Mouse (Mus musculus) T-helper 1 cell (primary cell): ENCODE measurements at regions not wholly inside any gene's neighbourhood (a gene's known extent, or its start where the extent isn't known, plus 50 kb on each side); places are given as distances from the start of the nearest gene placed in this dataset.

ENCODE experiments used
- in situ Hi-C: fragments of 300-600 bp; cut with MboI, MseI; formaldehyde crosslinking; loops from one replicate; pipeline ENCODE4 v1.15.1; 2025; ENCODE audit warnings: high pct_unique_total_duplicates

DNA sequence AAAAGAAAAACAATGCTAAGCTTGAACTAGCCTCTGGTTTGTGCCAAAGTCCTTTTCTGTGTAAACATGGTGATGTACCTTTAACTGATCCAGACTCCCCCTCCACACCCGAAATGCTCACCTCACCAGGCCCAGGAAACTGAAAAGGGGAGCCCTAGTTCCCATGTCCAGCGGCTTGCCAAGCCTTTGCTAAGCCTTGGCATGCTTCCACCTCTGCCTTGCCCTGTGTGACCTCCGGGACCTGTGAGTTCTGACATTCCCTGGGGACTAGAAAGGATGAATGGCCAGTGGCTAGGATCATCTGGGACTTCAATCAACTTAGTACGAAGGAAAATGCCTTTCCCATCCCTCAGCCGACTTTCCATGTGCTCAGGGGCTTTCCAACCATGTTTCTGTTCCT, 184.2 kb downstream of the Foxo1 start:
- in situ Hi-C loops, result no loop called here

DNA sequence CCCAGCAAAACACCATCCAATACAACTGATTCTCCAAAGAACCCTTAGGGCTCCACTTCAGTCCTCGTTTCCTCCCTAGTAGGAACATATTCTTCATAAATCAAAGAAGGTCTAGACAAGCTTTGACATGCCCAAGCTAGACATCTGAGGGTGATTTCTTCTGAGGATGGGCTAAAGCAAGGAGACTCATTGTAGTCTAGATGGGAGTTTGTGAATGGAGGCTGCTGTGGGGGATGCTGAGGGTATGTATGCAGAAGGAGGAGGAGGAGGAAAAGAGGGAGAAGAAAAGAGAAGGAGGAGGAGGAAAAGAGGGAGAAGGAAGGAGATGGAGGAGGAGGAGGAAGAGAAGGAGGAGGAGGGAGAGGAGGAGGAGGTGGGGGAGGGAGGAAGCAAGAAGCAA, 178.9 kb downstream of the Foxo1 start:
- in situ Hi-C loops, result no loop called here

DNA sequence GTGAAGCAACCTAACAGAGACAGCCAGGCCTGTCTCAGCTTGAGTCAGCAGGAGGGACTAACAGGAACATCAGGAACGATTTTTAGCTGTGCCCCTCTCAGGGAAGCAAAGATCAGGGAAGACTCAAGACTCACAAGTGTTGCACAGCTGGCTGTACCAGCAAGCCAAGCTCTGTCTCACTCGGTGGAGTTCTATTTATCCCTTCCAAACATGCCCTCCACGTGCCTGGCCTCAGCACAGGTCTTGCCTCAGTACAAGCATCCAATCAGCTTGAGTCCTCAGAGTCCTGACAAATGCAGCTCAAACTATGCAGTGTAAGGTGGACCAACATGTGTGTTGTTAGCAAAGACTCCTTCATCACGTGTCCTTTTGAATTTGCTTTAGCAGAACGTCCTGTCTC, 178.4 kb downstream of the Foxo1 start:
- in situ Hi-C loops, result no loop called here

DNA sequence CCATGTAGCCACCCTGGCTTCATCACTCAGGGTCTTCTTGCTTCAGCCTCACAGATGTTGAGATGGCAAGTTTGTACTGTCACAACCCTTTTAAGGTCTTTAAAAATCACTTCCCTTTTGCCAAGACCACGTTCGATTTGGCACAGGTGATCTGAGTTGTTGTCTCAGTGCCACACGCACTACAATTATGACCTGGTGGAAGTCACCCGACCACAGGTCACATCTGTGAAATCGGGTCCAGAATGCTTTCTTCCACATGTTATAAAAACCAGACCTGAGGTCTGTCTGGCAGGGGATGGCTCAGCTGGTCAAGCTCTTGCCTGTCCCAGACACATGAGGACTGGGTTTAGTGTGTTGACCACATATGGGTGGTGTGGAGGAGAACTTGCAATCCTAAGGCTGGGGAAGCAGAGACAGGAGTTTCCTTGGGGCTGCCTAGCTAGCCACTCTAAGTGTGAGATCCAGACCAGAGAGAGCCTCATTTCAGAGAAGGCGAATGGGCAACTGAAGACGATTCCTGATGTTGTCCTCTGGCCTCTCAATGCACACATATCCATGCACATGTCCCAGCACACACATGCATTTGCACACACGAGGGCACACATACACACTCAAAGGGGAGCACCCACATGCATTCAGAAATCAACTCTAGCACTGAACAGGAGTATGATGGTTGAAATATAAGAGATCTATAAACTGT, 176.4 kb downstream of the Foxo1 start:
- in situ Hi-C loops, result loop anchor here (5.0 kb wide), 1 partner anchor 88 kb away; no protein-coding TSS in a partner anchor

DNA sequence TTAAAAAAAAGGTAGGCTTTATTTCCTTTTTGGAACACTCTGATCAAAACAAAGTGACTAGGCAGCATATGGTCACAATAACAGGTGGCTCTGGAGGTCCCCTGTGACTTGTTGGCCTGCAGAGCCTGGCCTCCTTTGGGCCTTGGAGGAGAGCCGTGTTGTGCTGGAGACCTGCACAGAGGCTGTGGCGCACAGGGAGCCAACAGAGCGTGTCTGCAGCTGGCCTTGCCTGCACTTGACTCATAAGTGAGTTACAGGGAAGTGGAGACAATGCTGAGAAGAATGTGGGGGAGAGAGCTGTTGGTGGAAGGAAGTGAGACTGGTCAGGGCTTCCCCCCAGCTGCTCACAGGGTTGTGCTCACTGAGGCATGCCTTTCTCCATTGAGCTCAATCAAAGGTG, 175.7 kb downstream of the Foxo1 start:
- in situ Hi-C loops, result loop anchor here (5.0 kb wide), 1 partner anchor 88 kb away; no protein-coding TSS in a partner anchor

DNA sequence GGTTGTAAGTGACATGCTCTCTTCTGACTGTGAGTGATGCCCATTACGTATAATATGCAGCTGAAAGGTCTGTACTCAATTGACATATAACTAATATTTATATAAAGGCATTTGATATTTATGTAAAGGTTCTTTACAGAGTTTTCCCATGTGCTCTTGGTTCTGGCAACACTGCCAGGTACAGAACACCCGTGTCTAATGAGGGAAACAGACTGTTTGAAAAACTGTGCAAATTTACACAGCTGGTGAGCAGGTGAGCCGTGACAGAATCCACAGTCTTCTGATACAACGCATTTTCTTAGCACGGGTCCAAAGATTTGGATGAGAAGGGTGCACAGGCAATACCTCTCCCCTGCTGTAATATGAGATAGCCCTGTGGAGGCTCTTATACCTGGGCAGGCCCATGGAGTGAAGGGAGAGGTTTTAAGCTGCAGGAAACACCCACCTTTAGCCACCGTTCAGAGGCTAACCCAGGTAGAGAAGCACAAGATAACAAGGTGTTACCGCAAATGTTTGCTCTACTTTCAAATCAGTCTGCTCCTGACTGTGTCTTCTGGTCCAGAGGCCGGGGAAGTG, 161.0 kb downstream of the Foxo1 start:
- in situ Hi-C loops, result no loop called here

DNA sequence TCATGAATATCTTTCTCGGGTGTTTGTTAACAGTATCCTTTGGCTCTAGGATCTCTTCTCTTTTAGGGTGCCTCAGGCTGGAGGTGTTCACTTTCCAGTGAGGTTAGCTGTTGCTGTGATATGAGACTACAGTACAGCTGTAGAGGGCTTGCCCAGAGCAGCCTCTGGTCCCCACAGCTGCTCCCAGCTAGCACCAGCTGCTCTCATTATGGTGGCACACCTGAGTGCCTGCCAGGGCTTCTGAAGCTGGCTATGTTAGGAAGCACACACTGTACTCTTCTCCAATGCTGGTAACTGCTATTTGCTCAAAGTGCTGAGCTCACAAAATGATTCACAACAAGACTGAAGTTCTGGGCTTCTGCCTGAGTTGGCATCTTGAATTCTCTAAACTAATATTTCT, 154.7 kb downstream of the Foxo1 start:
- in situ Hi-C loops, result no loop called here

DNA sequence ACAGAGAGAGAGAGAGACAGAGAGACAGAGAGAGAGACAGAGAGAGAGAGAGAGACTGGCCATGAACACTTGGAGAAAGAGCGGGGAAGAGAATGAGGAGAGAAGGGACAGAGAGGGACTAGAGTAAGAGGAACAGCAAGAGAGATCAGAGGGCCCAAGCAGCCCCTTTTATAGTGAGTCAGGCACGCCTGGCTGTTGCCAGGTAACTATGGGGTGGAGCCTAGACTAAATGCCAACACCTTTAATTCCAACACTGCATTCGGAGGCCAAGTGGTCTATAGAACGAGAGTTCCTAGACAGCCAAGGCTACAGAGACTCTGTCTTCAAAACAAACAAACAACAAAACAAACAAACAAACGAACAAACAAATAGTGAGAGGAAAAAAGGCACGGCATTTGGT, 148.1 kb downstream of the Foxo1 start:
- in situ Hi-C loops, result no loop called here

DNA sequence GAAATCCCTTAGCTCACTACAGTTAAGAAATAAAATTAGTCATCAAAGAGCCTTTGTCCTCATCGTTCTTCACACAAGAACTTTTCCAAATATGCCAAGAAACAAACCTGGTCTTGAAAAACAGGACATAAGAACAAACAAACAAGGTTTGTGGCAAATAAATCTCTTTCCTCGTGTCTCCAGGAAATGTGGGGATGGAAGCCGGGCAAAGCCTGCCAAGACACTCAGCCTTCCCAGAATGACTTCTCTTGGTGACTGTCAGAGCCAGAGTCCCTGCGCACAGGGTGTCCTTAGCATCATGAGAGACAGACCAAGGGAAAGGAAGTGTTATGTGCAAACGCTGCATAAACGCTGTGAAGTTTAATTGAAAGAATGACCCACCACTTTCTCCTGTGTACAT, 147.2 kb downstream of the Foxo1 start:
- in situ Hi-C loops, result no loop called here

DNA sequence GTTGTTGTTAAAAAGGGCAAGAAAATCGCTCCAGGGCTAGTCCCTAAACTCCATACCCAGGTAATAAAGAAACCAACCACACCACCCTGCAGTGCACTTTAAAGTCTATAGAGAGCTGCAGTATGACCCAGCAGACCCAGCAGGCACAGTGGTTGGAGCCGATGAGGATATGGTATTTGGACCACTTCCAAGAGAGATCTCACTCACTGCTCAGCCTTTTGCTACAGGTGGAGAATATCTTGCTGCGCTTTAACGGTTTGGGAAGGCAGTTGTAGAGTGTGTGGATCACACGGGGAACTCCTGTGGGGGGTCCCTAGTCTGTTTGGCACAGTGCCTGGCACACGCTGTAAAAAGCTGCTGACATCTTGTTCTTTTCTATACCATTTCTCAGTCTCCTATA, 145.9 kb downstream of the Foxo1 start:
- in situ Hi-C loops, result no loop called here

DNA sequence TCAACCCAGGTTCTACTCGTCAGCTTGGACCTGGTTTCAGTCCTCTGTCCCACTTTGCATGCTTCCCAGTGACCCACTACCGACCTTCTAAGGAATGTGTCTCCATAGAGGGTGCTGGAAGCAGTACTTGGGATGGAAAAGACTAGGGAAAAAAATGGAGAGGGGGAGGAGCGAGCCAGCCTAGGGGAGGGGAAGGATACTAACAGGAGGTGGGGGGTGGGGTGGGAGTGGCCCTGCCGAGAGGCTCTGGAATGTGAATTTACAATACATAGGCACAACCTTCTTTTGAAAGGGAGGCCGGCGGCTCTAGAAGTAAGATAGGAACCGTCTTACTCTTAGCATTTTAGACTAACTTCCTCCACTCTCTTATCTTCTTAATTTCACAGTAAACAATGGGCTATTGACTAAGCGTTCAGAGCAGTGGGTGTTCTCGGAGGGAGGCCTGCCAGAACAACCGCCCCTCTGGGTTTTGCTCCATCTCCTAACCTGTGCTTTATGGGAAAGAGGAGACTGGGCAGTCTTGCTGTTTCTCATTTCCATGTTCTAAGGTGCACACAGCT, 145.1 kb downstream of the Foxo1 start:
- in situ Hi-C loops, result no loop called here

DNA sequence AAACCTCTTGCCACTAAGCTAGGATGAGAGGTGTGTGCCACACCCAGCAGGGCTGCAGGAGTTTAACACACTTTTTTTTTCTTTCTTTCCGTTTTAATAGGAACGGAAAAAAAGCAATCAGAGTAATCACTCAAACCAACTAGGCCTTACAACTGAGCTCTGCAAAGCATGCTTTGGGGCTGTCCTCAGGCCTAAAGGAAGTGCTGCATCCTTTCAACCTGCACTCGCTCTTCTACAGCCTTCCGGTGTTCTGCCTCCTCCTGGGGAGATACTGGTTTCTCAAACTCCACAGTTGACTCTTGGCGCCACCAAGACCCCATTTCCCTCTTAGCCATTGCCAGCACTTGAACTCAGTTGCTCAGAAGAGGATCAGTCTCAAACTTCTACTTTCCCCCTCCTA, 143.2 kb downstream of the Foxo1 start:
- in situ Hi-C loops, result no loop called here

DNA sequence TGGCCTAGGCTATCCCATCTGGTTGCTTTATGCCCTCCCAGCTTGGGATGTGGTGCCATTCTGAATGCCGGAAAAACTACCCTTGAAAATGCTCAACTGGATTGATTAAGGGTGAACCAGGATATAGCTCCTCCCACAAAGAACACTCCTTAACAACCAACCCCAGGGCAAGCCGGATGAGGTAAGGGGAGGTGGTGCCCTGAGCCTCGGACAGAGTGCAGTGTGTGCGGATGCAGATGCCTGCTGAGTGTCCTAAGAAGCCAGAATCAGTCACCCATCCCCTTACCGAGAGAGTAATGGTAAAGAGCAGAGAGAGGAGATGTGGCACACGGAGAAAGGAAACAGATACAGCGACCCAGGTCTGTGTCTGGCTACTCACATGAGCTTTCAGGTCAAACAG, 141.3 kb downstream of the Foxo1 start:
- in situ Hi-C loops, result no loop called here

DNA sequence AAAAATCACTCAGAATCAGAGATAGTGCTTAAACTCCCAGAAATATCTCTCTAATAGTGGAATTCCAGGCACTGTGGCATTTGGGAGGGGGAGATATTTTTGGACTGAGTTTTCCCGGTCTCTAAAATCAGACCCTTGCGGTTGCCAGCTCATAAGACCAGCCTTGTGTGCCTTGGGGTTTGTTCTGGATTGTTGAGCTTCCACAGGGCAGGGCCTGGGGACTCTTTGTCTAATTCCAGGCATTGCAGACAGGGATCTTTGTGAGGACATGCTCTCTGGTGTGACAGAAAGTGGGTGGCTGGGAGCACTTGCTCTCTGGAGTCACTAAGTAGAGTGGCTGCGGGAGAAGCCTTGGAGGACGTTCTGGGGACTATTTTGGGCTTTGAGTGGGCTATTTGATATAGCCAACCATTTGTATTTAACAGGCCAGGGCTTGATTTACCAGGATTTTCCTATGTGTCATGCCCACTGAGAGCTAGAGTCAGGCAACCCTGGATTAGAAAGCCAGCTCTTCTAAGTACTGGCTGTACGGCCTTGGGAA, 138.7 kb downstream of the Foxo1 start:
- in situ Hi-C loops, result no loop called here

DNA sequence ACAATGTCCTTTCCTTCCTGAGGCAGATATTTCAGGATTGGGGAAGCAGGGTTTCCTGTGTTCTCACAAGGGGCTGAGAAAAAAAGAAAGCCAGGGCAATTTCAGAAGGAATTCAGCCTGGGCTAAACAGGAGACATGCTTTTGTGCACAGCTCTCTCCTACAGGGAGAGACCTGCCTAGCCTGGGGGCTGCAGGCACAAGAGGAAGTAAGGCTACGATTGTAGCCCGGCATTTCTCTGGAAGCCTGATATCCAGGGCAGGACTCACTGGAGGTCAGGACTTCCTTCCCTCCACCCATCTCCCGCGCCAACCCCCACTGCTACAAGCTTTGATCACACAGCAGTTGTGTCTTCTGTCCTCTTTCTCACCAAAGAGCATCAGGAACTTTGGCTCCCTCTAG, 136.5 kb downstream of the Foxo1 start:
- in situ Hi-C loops, result no loop called here

DNA sequence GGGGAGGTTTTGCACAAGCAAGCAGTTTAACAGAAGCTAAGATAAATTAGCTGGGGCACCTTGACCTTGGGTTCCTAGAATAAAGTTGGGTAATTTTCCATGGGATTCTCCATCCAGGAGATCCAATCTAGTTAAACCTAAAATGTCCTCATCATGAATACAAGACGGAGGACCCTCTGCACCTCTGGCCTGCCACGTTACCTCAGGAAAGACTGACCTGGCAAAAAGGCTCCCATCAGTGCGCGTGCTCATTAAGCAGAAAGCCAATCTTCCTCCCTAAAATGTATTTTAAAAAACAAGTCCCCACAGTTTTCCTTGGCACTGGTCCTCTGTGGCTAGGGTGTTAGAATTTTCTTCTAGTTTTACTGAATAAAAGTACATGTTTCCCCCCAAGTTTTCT, 134.9 kb downstream of the Foxo1 start:
- in situ Hi-C loops, result no loop called here
